Mouse (Mus musculus) megakaryocyte, adult 5-6 weeks (primary cell): ENCODE measurements around the gene Hmox2. TPM values are rescaled to one million over a fixed set of nuclear protein-coding genes. Genes with fewer than 3 reads are reported as not detected.

Experiments
- ATAC-seq: 2 replicates; pipeline ENCODE4 v1.8.0; 2016; ENCODE audit warnings: mild to moderate bottlenecking, inconsistent platforms; ENCODE audit not compliant: poor library complexity, severe bottlenecking
- total RNA-seq, 2 experiments: library from RNA; stranded (forward) in 1 of 2; stranded (reverse) in 1 of 2; fragments of 153-499, 151-499 nt in 1 of 2; fragments of 221-1000, 200-1000 nt in 1 of 2; gene quantifications; 2 replicates each; pipeline versions ENCODE4 v1.2.3 to v1.2.4; 2015 to 2017

Gene Hmox2
- total RNA-seq, 2 experiments from 2014 or later: 89.6 to 91.4 TPM

- ATAC-seq: peak; percentile 24
Observed at GRCm38 (mm10) chr16:4722915-4723209, 3.3 kb upstream of the Hmox2 start.

DNA sequence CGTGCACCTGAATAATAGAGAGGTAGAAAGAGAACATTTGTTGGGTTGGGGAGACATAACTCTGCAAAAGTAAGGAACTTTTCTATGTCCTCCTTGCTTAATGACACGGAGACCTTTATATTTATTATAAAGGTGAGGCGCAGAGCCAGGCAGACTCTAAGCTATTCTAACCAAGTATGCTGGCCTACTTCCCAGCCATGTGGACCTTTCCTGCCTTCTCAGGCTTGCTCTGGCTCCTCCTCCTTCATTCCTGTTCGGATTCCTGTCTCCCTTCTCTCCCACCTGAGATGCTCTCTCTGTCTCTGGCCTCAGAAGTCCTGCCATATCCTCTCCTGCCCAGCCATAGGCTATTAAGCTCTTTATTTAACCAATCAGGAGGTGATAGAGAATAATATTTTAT, 895 bp upstream of the Hmox2 start:
- no peak for ATAC-seq

DNA sequence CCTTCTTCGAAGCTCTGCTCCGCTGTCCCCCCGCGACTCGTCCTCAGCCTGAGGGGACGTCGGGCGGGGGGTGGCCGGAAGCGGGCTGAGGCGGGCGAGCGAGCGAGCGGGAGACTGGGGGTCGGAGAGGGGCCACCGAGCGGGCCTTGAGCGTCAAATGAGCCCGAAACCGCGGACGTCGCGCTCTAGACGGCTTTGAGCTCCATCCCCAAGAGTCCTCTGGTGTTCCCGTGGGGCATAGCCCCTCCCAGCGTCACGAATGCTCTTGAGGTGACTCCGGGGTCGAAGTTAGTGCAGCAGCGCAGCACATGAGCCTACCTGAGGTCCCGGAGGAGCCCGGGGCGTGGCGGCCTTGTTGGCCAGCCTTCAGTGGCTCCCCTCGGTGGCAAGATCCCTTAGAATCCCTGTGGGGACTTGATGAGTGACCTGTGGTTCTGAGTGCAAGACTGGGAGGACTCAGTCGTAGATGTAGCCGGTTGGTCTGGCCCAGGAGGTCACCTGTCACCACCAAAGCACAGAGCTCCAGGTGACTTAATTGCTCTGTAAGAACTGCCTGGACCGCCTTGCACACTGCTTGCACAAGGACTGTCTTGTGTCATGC, 467 bp downstream of the Hmox2 start:
- peak; percentile 31 for ATAC-seq

- ATAC-seq: no peak
Observed at GRCm38 (mm10) chr16:4727526-4727925, 1.4 kb downstream of the Hmox2 start.

DNA sequence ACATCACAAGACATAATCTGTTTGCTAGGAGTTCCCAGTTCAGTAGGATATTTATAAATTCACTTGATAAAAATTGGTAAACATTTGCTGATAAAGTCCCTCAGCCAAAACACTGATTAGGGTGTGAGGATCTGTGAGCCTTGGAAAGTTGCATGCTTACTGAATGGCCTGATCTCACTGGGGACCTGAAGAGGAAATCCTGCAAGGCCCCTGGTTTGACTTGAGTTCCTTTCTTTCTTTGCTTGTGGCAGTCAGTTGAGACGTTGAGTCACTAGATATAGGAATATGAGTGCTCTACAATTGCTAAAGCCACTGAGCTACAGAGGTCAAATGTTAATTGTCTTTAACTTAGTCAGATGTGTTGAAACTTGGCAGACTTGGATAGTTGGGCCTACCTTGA, 1.8 kb downstream of the Hmox2 start:
- ATAC-seq: no peak

DNA sequence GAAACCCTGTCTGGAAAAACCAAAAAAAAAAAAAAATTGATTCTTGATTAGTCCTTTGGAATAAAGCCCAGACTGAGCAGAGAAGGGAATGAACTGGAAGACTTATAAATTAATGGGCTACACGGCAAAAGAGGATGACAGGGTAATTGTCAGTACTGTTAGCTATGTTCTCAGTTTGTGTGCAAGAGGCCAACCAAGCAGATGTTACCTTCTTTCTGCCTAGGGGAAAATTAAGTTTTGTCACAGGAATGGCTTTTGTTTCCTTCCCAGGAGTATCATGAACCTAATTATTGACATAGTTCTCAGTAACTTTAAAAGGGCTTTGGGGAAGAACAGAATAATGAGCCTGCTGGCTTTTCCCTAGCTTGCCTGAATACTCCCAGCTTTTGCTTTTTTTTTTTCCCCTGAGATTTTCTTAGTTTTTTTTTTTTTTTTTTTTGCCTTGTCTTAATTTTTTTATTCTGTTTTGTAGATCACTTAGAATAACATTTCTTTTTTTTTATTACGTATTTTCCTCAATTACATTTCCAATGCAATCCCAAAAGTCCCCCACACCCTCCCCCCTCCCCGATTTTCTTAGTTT, 4.7 kb downstream of the Hmox2 start:
- no peak for ATAC-seq

- ATAC-seq: no peak
Observed at GRCm38 (mm10) chr16:4736262-4736661, 10.1 kb downstream of the Hmox2 start.

DNA sequence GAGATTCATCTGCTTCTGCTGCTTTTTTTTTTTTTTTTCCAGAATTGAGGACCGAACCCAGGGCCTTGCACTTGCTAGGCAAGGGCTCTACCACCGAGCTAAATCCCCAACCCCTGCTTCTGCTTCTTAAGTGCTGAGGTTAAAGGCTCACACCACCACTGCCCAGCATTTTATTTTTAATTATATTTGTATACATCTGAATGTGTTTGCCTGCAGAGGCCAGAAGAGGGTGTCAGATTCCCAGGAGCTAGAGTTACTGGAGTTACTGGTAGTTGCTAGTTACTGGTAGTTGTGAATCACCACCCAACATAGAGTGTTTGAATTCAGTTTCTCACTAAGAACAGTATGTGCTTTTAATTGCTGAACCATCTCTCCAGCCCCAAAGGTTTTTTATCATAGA, 13.8 kb downstream of the Hmox2 start:
- ATAC-seq: no peak

DNA sequence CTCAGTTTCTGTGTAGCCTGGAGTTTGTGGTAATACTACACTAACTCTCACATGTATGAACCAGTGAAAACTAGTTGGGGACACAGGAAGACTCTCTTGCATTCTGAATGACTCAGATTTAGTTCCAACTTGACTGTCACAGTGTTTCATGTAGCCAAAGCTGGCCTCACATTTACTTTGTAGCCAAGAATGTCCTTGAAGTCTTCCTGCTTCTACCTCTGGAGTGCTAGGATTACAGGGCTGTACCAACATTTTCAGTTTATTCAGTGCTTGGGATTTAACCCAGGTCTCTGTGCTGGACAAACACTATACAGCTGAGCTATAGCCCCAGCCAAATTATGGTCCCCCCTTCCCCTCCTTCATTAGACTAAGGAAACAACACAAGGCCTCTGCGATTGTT, 16.0 kb downstream of the Hmox2 start:
- no peak for ATAC-seq

- ATAC-seq: no peak
Observed at GRCm38 (mm10) chr16:4752155-4752554, 26.0 kb downstream of the Hmox2 start.

DNA sequence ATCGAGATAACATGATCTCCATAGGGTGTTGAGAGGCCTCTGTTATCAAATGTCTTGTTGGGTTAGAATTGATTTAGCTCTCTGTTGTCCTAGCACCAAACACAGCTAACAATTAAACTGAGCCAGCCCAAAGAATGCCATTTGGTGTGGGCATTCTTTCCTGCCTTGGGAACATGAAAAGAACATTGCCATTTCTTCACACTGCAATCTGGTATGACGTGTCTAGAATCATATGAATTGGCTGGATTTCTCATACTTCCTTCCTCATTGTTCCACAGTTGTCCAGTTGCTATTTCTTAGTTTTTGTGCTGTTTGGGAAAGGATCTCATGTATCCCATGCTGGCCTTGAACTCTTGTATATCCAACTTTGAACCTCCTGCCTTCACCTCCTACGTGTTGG, 27.9 kb downstream of the Hmox2 start:
- ATAC-seq: 0 out of 2 replicates have a peak, but pooled peaks have one; percentile 33

DNA sequence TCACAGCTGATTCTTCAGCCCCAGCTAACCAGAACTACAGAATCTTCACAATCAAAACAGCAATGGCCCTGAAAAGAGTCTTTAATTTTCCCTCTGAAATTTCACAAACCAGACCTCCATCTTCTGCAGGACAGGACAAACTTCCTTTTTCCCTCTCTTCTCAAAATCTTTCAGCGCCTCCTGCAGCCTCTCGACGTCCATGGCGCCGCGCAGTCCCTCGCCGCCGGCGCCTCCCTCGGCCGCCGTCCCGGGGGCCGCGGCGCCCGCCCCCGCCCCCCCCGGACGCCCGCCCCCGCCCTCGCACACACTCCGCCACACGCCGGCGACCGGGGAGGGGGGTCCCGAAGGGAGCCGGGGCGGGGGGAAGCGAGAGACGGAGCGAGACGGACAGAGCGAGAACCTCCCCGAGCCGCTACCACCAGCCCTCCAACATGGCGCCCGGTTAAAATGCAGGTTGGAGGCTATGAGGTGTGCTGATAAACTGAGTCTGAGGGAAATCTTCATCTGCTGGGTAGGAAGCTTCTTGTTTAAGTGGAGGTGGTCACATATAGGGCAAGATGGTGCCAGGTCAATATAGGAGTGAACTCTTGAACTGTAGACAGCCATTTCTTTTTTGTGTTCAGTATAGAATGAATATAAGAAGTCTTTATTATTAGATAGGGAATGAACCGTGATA, 30.6 kb downstream of the Hmox2 start:
- ATAC-seq: peak; percentile 80

- no peak for ATAC-seq
Observed at GRCm38 (mm10) chr16:4762437-4762836, 36.3 kb downstream of the Hmox2 start.

- peak; percentile 43; the same call in 1 of the 2 replicates for ATAC-seq
Observed at GRCm38 (mm10) chr16:4763276-4763675, 37.1 kb downstream of the Hmox2 start.

DNA sequence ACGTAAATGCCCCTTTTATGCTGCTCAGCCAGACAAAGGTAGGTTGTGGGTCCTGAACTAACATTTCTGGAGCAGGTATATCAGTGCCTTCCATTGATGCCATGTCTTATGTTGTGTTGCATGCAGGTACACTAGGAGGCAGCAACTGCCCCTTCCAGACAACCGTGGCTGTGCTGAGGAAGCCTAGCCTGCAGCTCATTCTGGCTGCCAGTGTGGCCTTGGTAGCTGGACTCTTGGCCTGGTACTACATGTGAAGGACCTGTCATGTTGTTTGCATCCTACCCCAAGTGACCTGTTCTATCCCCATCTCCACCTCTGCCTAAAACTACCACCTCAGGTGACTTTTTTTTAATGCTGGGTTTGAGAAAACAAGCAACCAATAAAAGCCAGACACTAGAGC, 39.7 kb downstream of the Hmox2 start:
- no peak for ATAC-seq

DNA sequence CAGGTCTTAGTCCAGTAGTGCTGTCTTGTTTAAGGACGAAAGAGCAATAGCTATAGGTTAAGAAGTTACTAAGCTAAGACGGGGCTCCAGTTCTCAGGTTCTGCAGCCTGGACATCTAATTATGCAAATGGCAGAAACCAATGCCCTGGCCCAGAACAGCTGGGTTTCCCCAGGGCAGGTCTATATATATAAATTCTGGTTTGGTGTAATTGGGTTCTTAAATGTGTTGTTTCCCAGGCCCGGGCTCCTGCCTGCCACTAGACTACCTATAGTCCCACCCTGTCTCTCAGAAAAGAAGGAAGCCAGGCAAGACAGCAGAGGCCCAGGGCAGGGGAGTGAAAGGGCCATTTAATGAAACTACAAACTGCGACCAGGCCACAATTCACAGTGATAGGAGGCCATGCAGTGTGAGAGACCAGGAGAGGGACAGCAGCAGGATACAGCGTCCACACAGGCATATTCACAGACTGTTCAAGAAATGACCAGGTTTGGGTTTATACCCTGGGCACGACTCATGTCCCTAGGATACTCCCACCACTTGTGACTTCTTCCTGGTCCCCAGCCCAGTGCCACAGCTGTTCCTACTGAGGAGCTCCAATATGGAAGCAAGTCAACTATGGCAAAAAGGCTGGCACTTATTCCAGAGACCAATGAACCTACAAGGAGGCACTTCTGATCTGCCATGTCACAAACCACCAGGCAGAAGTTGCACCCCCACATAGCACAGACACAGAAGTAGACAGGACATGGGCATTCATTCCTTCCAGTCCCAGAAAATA, 41.0 kb downstream of the Hmox2 start:
- no peak for ATAC-seq

- ATAC-seq: no peak
Observed at GRCm38 (mm10) chr16:4768719-4769118, 42.6 kb downstream of the Hmox2 start.

DNA sequence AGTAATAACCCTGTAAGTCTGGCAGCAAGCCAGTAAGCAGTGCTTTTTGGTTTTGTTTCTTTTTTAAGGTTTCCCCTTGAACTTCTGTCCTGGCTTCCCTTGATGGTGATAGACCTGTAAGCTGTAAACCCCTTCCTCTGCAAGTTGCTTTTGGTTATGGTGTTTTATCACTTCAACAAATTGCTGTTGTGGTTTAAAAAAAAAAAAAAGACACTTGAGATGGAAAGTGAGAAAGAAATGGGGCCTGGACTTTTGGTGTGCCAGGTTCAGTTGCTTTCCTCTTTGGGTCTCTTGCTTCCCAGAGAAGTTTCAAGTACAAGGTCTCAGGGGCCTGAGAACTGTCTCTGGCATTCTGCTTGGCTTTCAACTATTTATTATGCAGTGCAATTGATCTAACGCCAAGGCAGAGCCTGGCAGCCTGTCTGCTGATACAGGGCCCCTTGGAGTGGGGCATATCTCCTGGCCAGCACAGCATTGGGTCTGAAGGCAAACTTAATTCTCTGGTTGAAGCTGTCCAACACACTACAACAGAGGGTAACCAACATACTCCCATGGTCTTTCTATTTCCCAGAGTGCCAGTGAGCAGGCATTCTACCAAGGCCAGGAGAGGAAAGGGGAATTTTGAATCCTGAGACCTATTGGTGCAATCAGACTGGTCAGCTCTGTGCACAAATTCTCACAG, 47.3 kb downstream of the Hmox2 start:
- ATAC-seq: no peak

DNA sequence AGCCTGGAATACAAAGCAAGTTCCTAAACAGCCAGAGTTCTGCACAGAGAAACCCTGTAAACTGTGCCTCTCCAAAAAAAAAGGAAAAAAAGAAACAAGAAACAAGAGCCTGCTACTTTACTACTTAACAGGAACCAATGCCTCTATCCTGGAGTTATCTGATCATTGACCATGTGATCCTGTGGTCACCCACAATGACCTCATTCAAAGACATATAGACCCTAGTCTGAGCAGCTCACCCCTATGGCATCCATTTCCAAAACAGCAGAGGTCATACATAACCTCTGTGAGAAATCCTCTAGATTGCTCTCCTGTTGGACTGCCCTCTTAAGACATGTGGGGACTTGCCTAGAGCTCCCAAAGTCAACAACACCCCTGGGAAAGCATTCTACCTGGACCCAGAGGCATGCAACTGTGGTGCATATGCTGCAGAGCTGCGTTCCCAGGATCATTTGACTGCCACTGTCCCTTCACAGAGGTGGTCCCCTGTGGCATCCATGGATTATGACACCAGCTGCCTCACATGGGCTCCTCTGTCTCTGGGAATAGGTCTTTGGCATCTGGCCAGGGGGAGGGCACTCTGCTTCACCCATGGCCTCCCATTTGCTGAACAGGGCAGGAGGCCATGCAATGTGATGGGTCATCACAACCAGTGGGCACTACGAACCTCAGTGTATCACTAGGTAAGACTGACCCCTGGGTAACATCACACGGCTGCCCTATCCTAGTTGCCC, 51.2 kb downstream of the Hmox2 start:
- ATAC-seq: no peak

DNA sequence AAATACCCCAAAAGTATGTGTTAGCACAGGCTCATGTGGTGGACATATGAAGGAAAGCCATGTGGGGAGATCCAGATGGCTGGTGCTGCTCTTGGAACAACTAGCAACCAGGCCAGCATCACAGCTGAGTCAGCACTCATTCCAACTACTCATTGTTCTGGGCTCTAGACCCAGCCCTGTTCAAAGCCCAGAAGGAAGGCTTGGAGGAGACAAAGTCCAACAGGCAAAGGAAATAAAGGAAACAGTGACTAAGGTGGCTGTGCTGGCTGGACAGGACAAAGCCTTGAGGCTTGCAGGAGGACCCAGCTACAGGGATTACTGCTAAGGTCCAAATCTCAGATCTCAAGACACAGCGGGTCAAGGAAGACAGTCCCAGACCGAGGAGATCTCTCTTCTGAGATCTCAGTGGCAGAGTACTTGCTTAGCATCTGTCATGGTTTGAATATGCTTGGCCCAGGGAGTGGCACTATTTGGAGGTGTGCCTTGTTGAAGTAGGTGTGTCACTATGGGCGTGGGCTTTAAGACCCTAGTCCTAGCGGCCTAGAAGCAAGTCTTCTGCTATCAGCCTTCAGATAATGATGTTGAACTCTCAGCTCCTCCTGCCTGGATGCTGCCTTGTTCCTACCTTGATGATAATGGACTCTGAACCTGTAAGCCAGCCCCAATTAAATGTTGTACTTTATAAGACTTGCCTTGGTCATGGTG, 51.9 kb downstream of the Hmox2 start:
- ATAC-seq: no peak
